Mouse (Mus musculus) heart, embryonic 12.5 days (tissue): Measurements from ENCODE around the gene Arid4a. TPM values are rescaled to one million over a fixed set of nuclear protein-coding genes. Genes with fewer than 3 reads are reported as not detected.
"Not testable (repeated sequence)": the region's sequence is repeated elsewhere in the genome, so short reads cannot be mapped to it uniquely, and the experiment has no call there.

Experiments
- ATAC-seq: fragments of 200-750 bp; cut with Nextera tagmentation; 2 replicates; pipeline ENCODE4 v1.8.0; 2017; ENCODE audit warnings: moderate TSS enrichment, moderate library complexity; ENCODE audit not compliant: insufficient number of reproducible peaks, low FRiP score
- H3K27ac ChIP-seq: fragments of 300-500 bp; sonication (generic); 2 replicates; pipeline ENCODE4 v1.5.1; 2016; ENCODE audit warnings: mild to moderate bottlenecking, moderate library complexity; ENCODE audit not compliant: poor library complexity, severe bottlenecking
- H3K27me3 ChIP-seq: fragments of 300-500 bp; sonication (generic); replicated peaks from 2 replicates; pipeline ENCODE4 v1.6.1; 2016; ENCODE audit warnings: mild to moderate bottlenecking, moderate library complexity
- H3K36me3 ChIP-seq: fragments of 300-500 bp; sonication (generic); 2 replicates; pipeline ENCODE4 v1.6.1; 2016; ENCODE audit warnings: mild to moderate bottlenecking, moderate library complexity
- H3K4me1 ChIP-seq: fragments of 300-500 bp; sonication (generic); replicated peaks from 2 replicates; pipeline ENCODE4 v1.6.1; 2016; ENCODE audit warnings: mild to moderate bottlenecking
- H3K4me2 ChIP-seq: fragments of 300-500 bp; sonication (generic); 2 replicates; pipeline ENCODE4 v1.6.1; 2016; ENCODE audit warnings: mild to moderate bottlenecking, moderate library complexity
- H3K4me3 ChIP-seq: fragments of 300-500 bp; sonication (generic); 2 replicates; pipeline ENCODE4 v1.5.1; 2016; ENCODE audit warnings: mild to moderate bottlenecking
- H3K9ac ChIP-seq: fragments of 300-500 bp; sonication (generic); 2 replicates; pipeline ENCODE4 v1.6.1; 2016; ENCODE audit warnings: mild to moderate bottlenecking, moderate library complexity
- H3K9me3 ChIP-seq: fragments of 300-500 bp; sonication (generic); replicated peaks from 2 replicates; pipeline ENCODE4 v1.6.1; 2016; ENCODE audit warnings: mild to moderate bottlenecking, moderate library complexity
- WGBS: fragments of 180-500 bp; shearing (Covaris S2); methylation state at CpG from one replicate; pipeline ENCODE4 v1.1.7; 2016; 5-methylcytosine and 5-hydroxymethylcytosine counted together
- polyA plus RNA-seq: library from polyadenylated mRNA; unstranded; fragments of >200 nt; fragmentation: Nextera tagmentation; extraction: Ambion mirVana; gene quantifications from 2 replicates; pipeline ENCODE4 v1.2.1, GENCODE M21; 2016

Gene Arid4a
- polyA plus RNA-seq, 1 experiment from 2014 or later = 25.3 TPM

- H3K27ac ChIP-seq = no peak overlapping the region
- no peak overlapping the region for H3K9ac ChIP-seq
- peaks cover 11% of the 10 kb centered on the region for H3K36me3 ChIP-seq
- H3K4me2 ChIP-seq = no peak overlapping the region
- no peak for ATAC-seq
- WGBS = 58% methylated on average over 1 of the region's 1 CpGs
- no peak overlapping the region for H3K4me3 ChIP-seq
- no peaks in the 10 kb centered on the region for H3K9me3 ChIP-seq
- peaks cover 29% of the 10 kb centered on the region for H3K4me1 ChIP-seq
- no peaks in the 10 kb centered on the region for H3K27me3 ChIP-seq
These were observed 37.7 kb downstream of the Arid4a start for GRCm38 (mm10) chr12:71053486-71053885.

- H3K9me3 ChIP-seq = no peaks in the 10 kb centered on the region
- WGBS = 70% methylated on average over 3 of the region's 3 CpGs
- no peak for ATAC-seq
These were observed 39.7 kb downstream of the Arid4a start for GRCm38 (mm10) chr12:71055537-71055936.

DNA sequence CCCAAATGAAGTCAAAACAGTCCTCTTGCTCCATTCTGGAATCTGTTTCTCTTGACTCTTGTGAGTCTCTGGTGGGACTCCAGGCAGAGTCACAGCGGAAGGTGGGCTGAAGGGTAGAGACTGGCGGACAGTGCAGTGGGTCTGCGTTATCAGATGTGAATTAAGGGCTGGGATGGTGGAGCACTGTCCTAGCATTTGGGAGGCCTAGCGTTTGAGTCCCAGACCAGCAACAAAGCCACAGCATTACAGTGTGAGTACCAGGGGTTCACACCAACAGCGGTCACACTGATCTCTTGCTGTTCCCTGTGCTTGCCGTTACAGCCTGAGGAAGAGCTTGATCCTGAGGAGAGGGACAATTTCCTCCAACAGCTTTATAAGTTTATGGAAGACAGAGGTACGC lies 44.0 kb downstream of the Arid4a start:
- H3K4me3 ChIP-seq = no peak overlapping the region
- WGBS = 88% methylated on average over 7 of the region's 7 CpGs

More at GRCm38 (mm10) chr12:71055537-71055936, 39.7 kb downstream of the Arid4a start:
- no peak overlapping the region for H3K9ac ChIP-seq
- H3K27ac ChIP-seq = no peak overlapping the region
- H3K27me3 ChIP-seq = no peaks in the 10 kb centered on the region
- H3K4me2 ChIP-seq = no peak overlapping the region
- H3K4me1 ChIP-seq = peaks cover 22% of the 10 kb centered on the region
- no peak overlapping the region for H3K4me3 ChIP-seq
- peaks cover 20% of the 10 kb centered on the region for H3K36me3 ChIP-seq

DNA sequence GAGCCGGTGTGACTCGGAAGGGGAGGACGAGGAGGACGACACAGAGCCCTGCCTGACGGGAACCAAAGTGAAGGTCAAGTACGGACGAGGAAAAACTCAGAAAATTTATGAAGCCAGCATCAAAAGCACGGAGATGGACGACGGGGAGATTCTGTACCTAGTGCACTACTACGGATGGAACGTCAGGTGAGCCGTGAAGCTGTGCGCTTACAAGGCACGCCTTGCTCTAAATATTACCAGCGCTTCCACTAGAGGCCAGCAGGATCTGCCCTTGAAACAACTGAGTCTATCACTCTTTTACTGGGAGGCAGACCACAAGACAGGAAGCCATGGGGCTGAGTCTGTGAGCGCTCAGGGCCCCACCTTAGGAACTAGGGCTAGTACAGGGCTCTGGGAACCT lies 54.1 kb downstream of the Arid4a start:
- H3K9me3 ChIP-seq = no peaks in the 10 kb centered on the region
- no peaks in the 10 kb centered on the region for H3K27me3 ChIP-seq
- H3K4me1 ChIP-seq = no peaks in the 10 kb centered on the region
- ATAC-seq = no peak
- WGBS = 93% methylated on average over 17 of the region's 17 CpGs
- H3K4me2 ChIP-seq = no peak overlapping the region
- no peak overlapping the region for H3K4me3 ChIP-seq
- H3K9ac ChIP-seq = no peak overlapping the region
- H3K36me3 ChIP-seq = peaks cover 81% of the 10 kb centered on the region
- no peak overlapping the region for H3K27ac ChIP-seq

More for the DNA sequence above, 44.0 kb downstream of the Arid4a start:
- ATAC-seq = no peak
- no peaks in the 10 kb centered on the region for H3K4me1 ChIP-seq
- no peaks in the 10 kb centered on the region for H3K9me3 ChIP-seq
- peaks cover 50% of the 10 kb centered on the region for H3K36me3 ChIP-seq
- no peak overlapping the region for H3K9ac ChIP-seq
- no peak overlapping the region for H3K4me2 ChIP-seq
- no peak overlapping the region for H3K27ac ChIP-seq
- H3K27me3 ChIP-seq = no peaks in the 10 kb centered on the region

DNA sequence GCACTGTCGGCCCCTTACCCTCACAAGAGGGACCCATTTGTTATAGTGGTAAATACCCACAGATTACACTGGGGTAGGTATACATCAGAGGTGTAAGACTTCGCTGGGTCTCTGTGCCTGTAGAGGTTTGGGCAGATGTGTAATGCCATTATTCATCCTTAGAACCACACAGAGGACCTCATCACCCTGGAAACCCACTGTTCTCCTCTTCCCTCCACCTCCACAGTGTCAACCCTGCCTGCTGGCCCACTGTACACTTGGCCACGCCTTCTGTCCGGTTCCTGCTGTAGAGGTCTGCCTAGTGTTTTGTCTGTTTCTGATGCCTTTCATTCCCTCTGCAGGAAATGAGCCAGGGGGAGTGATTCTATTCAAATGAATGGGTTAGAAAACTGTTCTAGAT lies 56.3 kb downstream of the Arid4a start:
- Histone ChIP-seq H3K36me3 (peaks cover 87% of the 10 kb centered on the region), H3K27me3 (no peaks in the 10 kb centered on the region), H3K9me3 (no peaks in the 10 kb centered on the region), H3K4me2 (no peak overlapping the region), H3K9ac (no peak overlapping the region), H3K27ac (no peak overlapping the region), H3K4me3 (no peak overlapping the region), H3K4me1 (no peaks in the 10 kb centered on the region)
- no peak for ATAC-seq
- WGBS = 93% methylated on average over 4 of the region's 4 CpGs

DNA sequence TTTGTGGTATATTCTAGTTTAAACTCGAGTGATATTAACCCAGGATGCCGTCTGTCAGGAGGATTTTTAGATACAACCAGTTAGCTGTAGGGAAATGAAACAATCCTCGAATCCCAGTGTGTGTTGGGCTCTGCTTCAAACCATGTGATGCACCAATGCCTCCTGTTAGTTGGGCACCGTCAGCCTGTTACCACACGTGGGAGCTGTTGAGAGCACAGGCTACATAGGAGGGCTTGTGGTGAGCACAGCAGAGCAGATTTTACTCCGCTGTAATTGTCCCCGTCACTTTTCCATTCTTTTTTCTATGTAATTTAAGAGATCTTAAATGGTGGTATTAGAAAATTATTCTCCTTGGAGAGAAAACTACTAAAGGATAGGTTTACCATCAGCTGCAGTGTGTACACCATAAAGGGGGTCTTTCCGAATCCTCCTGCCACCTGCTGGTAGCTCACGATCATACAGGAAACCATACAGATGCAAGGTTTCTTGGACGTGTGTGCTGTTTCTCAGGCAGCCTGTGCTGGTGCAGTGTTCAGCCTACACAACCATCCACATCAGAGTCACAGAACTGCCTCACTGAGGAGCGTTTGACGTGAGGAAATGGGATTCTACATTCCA lies 57.4 kb downstream of the Arid4a start:
- peaks cover 75% of the 10 kb centered on the region for H3K36me3 ChIP-seq
- WGBS = 64% methylated on average over 12 of the region's 12 CpGs
- no peak for ATAC-seq

GRCm38 (mm10) chr12:71086331-71086730 lies 70.5 kb downstream of the Arid4a start:
- no peaks in the 10 kb centered on the region for H3K9me3 ChIP-seq
- H3K4me3 ChIP-seq = no peak overlapping the region
- no peak overlapping the region for H3K4me2 ChIP-seq
- 94% methylated on average over 8 of the region's 8 CpGs for WGBS
- no peak for ATAC-seq
- H3K4me1 ChIP-seq = no peaks in the 10 kb centered on the region
- H3K27ac ChIP-seq = no peak overlapping the region
- peaks cover 18% of the 10 kb centered on the region for H3K36me3 ChIP-seq
- H3K27me3 ChIP-seq = no peaks in the 10 kb centered on the region
- no peak overlapping the region for H3K9ac ChIP-seq

More for the DNA sequence above, 57.4 kb downstream of the Arid4a start:
- H3K9me3 ChIP-seq = no peaks in the 10 kb centered on the region
- no peak overlapping the region for H3K27ac ChIP-seq
- no peak overlapping the region for H3K4me2 ChIP-seq
- no peak overlapping the region for H3K9ac ChIP-seq
- no peaks in the 10 kb centered on the region for H3K27me3 ChIP-seq
- no peak overlapping the region for H3K4me3 ChIP-seq
- H3K4me1 ChIP-seq = no peaks in the 10 kb centered on the region

GRCm38 (mm10) chr12:71104275-71104674 lies 88.5 kb downstream of the Arid4a start:
- H3K4me1 ChIP-seq, H3K36me3 ChIP-seq, H3K4me2 ChIP-seq, H3K27ac ChIP-seq, ATAC-seq, H3K4me3 ChIP-seq, H3K9ac ChIP-seq, H3K27me3 ChIP-seq, H3K9me3 ChIP-seq: not testable (repeated sequence)
- 71% methylated on average over 4 of the region's 4 CpGs for WGBS

DNA sequence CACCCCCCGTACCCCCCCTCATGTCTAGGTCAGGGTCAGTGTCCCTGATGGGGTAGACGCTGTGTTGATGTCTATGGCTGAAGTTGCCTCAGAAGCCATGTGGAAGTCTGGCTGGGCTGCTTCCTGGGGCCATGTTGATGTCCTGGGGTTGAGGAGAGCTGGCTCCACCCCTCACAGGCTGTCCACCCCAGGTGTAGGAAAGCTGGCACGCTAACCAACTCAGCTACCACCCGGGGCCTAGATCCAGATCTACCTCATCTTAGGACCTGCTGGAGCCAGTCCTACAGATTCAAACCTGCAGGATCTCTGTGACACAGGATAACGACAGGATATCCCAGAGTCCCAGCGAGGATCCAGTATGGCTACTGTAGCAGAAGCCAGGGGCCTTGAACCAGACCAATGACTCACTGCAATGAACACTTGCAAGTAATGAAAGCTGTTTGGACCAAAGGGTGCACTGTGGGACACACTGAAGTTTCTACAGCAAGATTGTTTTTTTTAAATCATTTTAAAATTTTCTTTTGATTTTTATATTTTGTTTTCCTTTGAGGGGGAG lies 91.5 kb downstream of the Arid4a start:
- no peak overlapping the region for H3K27ac ChIP-seq
- H3K9me3 ChIP-seq = no peaks in the 10 kb centered on the region
- H3K4me1 ChIP-seq = peaks cover 6% of the 10 kb centered on the region
- H3K9ac ChIP-seq = no peak overlapping the region
- H3K4me2 ChIP-seq = no peak overlapping the region
- no peaks in the 10 kb centered on the region for H3K27me3 ChIP-seq
- H3K36me3 ChIP-seq = no peaks in the 10 kb centered on the region
- H3K4me3 ChIP-seq = no peak overlapping the region
- ATAC-seq = no peak
- WGBS = 80% methylated on average over 6 of the region's 6 CpGs

DNA sequence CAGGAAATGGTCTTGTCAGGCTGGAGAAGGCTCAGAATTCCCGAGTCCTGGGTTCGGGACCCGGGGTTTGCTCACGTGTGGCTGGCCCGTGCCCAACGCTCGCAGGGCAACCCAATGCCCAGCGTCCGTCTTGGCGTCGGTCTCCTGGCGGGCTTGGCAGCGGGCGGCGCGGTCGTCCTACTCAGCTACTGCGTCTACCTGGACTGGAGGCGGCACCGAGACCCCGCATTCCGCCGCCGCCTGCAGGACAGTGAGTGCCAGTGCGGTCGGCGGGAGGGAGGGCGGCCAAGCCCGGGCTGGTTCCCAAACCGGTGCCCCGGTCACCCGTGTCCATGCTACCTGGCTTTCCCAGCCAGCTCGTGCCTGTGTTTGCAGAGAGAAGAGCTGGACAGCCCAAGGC lies 95.5 kb downstream of the Arid4a start, which contains the start of gene Tomm20l:
TSS of gene Tomm20l (plus strand) at position 98 of the 400 bp plus-strand sequence.
- no peaks in the 10 kb centered on the region for H3K27me3 ChIP-seq
- peak within 1 kb of the TSS; percentile 77 for H3K4me2 ChIP-seq
- H3K36me3 ChIP-seq = no peaks in the 10 kb centered on the region
- peaks cover 27% of the 10 kb centered on the region for H3K4me1 ChIP-seq
- H3K27ac ChIP-seq = no peak within 1 kb of the TSS
- ATAC-seq = peak; percentile 19; the same call in 1 of the 2 replicates
- peak within 1 kb of the TSS; percentile 49; the same call in 1 of the 2 replicates for H3K9ac ChIP-seq
- no peaks in the 10 kb centered on the region for H3K9me3 ChIP-seq
- H3K4me3 ChIP-seq = peak within 1 kb of the TSS; percentile 41
- WGBS = 5% methylated on average over 33 of the region's 33 CpGs

GRCm38 (mm10) chr12:71113074-71113473 lies 97.3 kb downstream of the Arid4a start:
- 32% methylated on average over 10 of the region's 10 CpGs for whole genome bisulfite sequencing
- peak; percentile 47 for ATAC-seq
- no peaks in the 10 kb centered on the region for H3K27me3 ChIP-seq
- H3K4me1 ChIP-seq = peaks cover 31% of the 10 kb centered on the region
- H3K4me2 ChIP-seq = peak overlapping the region; percentile 47
- no peaks in the 10 kb centered on the region for H3K9me3 ChIP-seq
- H3K36me3 ChIP-seq = no peaks in the 10 kb centered on the region
- no peak overlapping the region for H3K9ac ChIP-seq
- H3K4me3 ChIP-seq = no peak overlapping the region
- 0 out of 2 replicates have a peak overlapping the region, but pooled peaks have one; percentile 3 for H3K27ac ChIP-seq
